Mouse (Mus musculus) fat pad, adult 2 months (tissue): ENCODE data around the gene Kif26b.

Source experiments
- DNase-seq: peaks from one replicate; pipeline ENCODE4 v3.0.0-alpha.2; 2011; ENCODE audit warnings: low read depth, low spot score; ENCODE audit errors: extremely low read depth

The Kif26b gene

DNA sequence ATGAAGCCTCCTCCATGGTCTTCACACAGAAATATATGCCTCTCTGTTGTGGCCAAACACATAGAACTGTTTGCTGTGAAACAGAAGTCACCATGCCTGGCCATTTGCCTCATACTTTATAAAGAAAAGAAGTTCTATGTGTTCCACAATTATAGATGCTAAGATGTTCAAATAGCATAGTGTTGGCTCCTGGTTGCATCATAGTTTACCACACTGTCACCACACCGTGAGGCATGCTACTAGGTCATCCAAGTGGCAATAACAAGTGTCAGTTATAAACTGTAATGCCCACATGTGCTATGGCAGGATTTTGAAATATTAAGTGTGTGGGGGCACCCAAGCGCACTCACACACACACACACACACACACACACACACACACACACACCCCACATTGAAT is 236.7 kb downstream of the Kif26b start:
- DNase-seq: no peak

DNA sequence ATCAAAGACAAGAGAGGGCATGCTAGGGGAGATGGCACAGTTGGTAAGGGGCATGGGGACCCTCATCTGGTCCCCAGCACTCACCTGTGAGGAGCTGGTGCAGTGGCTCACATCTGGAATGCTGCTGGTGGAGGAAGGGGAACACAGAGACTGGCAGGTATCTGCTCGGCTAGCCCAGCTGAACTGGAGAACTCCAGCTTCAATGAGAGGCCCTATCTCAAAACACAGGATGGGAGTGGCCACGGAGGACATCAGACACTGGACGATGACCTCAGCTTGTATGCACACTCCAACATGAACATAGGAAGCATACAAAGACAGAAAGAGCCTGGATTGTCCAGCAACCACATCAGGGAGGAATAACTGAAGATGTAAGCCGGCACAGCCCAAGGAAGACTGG is 240.1 kb downstream of the Kif26b start:
- DNase-seq: no peak

DNA sequence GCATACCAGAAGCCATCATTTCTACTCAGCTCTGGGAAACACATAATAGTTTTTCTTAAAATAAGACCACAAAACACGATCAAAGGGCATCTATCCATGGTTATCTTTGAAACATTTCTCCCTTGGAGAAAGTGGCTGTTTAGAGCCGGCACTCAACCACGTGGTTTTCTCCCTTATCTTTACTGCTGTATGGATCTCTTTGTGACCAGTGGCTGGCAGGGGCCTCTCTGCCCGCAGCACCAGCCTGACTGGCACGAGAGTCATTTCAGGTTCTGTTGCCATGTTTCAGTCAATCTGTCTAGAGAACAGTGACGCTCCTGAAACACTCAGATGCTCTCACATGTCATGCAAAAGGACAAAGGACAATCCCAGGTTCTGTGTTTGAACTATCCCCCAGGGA is 241.1 kb downstream of the Kif26b start:
- DNase-seq: no peak

DNA sequence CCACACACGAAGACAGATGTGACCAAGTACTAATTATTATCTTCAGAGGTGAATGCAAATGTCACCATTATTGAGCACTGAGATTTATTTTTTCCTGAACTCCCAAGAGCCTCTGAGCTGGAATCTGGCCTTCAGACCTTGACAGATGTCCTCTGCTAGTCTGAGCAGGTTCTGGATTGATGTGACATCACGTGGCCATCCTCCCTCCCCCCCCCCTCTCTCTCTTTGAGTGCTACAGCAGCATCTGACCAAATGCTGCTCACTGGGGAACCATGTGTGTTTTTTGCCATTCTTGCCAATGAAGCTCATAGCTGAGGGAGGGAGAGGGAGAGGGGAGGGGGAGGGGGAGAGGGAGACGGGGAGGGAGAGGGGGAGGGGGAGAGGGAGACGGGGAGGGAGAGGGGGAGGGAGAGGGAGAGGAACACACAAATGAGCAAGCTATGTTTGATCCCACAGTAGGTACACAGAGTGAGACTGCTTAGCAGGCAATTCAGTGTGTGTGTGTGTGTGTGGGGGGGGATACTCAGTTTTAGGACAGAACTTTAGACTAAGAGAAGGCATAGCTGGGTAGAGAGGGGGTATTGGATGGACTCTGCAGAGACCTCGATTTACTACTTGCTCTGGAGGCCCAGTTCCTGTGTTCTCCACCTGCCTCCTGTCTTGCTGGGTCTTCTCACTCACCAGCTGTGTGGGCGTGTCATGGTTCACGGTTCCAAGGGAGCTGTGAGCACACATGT is 241.9 kb downstream of the Kif26b start:
- no peak for DNase-seq

DNA sequence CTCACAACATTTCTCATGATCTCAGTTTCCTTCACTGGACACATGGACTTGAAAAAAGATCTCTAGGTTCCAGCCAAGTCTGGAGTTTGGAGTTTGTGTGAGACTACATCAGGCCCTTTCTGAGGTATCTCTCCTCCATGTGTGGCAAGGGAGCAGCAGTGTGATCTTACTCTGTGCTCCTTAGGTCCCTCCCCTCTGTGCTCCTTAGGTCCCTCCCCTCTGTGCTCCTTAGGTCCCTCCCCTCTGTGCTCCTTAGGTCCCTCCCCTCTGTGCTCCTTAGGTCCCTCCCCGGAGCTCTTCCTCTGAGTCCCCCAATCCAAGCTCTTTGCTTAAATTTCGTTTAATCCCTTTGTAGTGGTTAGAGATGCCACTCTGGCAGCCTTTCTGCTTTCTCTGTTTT is 250.8 kb downstream of the Kif26b start:
- no peak for DNase-seq

DNA sequence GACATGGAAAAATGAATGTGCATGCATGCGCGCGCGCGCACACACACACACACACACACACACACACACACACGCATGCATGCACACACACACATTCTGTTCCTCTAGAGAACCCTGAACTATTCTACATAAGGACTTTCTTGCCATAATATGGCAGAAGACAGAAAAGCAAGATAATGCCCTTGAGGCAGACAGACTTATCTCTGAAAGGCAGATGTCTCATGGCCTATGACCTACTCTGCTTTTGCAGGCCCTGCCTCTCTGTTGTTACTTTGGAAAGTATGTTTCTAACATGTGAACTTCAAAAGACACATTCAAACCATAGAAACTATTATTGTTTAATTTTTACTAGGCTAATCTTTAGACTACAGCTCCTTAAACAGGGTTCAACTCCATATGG is 255.1 kb downstream of the Kif26b start:
- DNase-seq: no peak

DNA sequence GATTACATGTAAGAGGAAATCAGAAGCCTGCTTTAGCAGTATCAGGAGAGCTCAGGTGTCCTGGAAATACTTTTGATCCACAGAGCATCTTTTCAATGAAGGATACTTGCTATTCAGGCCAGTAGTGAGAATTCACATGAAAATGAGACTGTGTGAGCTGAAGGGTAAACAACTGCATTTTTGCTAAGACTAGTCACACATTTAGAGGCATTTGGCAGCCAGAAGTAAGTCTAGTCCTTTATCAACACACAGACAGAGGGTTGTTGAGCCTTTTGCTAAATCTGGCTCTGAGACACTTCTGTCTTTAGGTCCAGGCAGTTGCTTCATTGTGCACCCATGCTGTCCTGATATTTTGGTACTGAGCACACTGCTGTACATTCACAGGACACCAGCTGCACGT is 262.3 kb downstream of the Kif26b start:
- DNase-seq: no peak

DNA sequence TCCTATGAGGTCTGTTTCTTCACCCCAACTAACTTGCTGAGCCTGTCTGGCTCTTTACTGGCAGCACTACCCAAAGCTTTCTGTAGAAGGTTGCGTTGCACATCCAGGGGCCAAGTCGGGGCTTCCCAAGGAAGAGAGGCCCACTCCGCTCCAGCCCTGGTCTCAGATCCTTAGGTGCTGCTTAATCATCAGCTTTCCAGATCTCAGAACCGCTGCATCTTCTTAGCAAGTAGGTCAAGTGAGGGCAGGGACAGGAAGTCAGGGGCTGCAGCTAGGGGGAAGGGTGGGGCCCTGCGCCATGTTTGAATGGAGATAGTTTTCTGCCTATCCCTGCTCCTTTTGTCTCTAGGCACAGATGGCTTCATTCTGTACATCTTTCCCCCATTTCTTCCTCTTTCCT is 263.8 kb downstream of the Kif26b start:
- no peak for DNase-seq

DNA sequence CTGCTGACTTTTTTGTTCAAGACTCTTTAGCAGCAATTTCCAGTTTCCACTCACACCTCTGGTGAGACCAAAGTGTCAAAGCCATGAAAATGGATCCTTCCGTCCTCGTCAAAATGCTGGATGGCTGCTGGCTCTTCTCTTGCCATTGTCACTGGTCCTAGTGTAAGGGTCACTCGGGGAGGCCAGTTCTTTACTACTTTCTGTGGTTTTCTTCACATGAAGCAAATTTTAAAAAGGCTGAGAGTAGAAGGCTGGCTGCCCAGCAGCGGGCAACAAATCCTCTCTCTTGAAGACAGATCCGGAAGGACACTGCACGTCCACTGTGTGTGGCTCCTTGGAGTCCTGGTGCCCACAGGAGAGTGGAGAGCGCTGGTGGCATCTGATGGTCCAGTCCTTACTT is 265.9 kb downstream of the Kif26b start:
- no peak for DNase-seq

DNA sequence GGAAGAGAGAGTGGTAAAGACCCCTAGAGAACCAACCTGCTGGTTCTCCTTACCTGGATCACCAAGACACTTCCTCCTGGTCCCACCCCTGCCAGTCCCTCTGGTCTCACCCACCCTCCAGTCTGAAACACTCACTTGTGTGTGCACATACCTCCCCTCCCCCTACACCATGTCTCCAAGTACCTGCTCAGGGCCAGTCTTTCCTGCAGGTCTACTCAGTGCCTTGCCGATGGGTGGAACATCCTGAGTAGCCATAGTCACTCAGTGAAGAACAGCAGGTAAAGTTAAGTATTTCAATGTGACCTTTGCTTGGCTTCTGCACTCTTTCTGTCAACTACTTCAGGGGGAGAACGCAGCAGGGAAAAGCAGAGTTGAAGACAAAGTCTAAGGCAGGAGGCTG is 268.5 kb downstream of the Kif26b start:
- DNase-seq: no peak

DNA sequence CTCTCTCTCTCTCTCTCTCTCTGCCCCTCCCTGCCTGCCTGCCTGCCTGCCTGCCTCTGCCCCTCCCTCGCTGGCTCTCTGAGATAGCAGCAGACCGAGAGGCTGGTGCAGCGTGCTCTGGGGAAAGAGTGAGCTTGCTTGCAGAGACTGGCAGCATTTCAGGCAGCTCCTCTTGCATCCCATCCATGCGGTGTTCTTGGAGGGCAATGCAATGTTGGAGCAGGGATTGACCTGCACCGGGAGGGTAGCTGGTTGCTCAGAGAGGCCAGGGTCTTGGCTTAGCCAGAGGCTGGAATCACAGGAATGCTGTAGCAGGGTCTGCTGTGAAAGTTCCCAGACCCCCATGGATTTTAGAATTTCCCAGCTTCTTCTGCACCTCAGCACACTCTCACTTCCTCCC is 269.4 kb downstream of the Kif26b start:
- DNase-seq: no peak

DNA sequence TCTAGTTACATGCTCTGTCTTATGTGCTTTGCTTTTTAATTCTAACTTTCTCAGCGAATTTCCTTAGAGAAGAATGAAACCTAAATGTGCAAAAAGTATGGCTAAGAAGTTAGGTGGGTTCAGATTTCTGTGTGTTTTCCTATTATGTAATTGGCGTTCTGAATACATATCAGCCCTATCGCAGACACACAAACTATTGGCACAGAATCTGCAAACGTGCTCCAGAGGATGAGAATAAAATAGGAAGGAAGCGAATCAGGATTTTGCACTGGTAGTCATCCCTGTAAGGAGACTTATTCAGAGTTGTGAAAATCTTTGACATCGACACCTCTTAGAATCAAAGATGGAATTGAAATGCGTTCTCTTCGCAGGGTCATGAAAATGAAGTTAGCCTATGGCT is 270.0 kb downstream of the Kif26b start:
- DNase-seq: no peak

DNA sequence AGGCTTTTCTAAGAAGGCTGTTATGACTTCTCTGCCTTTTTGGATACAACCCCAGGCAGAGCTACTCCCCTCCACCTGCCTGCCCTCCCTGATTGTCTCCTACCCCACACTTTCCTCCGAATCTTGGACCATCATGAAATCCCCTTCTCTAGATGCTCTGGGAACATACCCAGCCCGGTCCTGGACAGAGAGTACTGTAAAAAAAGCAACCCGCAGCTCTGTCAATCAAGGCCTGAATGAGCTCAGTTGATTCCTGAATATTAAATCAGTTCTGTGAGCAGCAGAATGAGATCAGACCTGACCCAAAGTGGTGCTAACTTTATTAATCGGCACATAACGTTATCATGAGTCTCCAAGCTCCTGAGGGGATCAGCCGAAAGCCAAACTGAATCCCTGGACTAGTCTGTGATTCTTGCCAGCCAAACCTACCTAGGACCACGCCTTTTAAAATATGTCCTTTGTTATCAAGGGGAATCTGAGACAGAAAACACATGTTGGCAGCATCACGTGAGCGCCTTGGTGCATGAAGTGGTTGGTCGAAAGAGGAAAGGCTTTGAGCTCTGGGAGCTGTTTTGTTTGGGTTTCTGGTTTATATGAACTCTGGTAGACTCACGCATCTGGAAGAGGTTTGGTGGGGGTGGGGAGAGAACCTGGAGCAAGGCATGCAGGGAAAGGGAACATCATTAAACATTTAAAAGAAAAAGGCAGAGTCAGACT is 271.1 kb downstream of the Kif26b start:
- DNase-seq: no peak

DNA sequence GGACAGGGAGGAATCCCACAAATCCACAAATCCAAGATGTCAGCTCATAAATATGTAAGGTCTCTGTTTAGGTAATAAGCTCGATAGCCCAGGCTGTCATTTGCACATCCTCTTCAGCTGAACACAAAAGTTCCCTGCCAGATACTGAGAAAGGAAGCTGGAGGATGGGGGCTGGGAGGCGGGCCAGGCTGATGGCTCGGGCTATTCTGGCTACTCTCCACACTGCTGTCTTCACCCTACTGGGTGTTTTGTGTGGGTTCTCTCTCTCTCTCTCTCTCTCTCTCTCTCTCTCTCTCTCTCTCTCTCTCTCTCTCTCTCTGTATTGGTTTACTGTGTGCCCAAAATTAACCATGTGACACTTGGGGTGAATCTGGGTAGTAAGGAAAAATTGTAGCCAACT is 274.2 kb downstream of the Kif26b start:
- DNase-seq: no peak

DNA sequence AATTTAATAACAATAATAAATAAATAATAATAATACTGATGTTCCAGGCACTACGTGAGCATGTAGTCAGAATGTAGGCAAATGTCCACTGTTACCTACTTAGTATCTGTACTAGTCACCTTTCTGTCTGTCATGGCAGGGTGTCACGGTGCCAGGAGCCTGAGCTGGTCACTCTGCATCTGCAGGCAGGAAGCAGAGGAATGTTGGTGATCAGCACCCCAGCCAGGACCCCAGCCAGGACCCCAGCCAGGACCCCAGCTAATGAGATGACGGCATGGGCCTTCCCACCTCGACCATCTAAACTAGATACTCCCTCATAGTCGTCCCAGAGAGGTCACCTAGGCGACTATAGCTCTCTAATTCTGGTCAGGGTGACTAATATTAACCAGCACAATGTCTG is 288.6 kb downstream of the Kif26b start:
- no peak for DNase-seq

DNA sequence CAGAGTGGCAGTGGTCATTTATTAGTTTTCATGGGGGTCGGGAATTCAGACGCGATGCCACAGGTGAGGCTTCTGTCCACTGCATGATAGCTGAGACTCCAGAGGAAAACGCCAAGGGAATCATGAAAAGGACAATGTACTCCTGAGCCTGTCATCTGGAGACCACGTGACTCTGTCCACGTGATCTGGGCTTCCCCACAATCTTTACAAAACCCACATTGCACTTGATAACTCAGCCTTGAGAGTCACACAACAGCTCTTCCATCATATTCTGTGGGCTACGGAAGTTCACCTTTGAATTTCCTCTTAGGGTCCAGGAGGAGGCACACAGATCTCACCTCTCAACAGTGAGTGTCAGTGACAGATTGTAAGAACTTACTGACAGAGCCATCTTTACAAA is 290.1 kb downstream of the Kif26b start:
- no peak for DNase-seq

DNA sequence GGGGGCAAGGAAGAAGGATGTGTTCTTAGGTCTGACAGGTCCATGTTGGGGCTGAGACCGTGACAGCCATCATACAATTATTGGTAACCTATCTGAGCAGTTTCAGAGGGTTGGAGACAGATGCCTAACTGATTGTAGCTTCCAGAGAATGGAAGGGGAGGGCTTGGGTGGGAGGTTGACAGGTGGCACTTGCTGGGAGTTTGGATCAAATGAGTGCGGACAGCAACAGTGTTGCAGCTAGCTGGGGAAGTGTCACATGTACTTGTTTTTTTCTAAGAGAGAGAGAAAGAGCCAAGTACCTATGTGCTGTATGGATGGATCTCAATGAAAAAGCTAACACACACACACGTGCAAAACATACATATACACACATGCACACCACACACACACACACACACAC is 291.2 kb downstream of the Kif26b start:
- DNase-seq: no peak

DNA sequence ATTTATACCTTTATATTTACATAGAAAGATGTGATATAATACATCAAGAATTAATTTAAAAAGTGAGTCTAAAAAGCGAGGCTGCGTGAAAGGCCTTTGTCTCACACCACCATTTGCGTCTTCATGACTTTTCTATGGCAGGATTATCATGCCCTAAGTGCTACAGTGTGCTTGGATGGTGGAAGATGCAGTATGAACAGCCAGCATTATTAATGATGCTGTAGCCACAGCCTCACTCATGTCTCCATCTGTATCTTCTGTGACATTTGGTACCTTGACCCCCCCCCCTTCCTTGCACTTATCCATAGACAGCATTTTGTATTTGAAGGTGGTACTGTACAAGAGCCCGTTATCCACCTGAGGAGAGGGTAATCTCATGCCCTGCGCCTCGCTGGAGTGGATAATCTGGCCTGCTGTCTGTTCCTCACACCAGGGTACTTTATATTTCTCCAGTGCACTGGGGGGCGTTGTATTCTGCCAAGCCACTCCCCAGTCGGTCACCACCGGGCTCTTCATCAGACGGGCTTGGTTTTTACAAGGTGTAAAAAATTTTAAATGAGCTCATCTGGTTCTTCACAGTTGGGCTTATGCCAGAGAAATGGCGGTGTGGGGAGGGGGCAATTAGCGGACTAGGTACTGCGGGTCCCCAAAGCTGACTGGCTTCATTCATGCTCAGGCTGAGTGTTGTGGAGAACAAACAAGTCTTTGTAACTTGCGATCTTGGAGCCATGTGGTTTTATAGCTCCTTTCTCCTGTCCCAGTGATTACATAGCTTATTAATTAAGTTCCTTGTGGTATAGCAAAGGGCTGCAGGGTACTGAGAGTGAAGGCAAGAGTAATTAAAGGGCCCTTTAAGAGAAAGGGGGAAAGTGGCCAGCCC is 291.9 kb downstream of the Kif26b start:
- no peak for DNase-seq

DNA sequence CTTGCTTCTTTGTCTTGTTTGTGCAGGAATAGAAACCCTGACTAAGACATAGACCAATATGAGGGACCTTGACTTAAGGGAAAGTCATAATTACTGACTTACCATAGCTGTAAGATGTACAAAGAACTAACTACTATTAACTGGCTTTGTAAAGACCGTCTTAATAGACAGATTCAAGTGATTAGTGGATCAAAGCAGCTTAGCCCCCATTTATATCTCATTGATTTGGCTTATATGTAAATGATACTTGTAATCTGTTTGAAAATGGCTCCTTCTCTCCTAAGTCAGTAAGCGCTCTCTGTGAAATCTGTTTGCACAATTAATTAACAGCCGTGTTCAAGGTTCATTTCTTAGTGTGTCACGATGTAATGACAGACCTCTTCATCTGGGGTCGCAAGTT is 295.9 kb downstream of the Kif26b start:
- no peak for DNase-seq

DNA sequence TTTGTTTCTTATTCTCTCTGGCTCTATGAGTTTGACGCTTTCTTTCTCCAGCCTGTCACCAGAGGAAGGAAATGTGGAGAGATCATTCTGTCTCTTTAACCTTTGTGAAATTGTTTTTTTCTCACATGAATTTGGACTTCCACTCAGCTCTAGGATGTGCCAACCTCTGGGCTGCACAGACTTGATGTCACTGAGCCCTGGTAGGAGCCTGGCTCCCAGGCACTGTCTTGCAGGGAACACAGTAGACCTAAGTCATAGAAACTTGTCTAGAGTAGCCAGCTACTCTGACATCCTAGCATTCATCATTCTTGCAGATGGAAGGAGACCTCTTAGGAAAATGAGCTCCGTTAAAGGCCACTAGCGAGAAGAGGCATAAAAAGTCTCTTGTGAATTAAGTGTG is 298.3 kb downstream of the Kif26b start:
- DNase-seq: no peak

DNA sequence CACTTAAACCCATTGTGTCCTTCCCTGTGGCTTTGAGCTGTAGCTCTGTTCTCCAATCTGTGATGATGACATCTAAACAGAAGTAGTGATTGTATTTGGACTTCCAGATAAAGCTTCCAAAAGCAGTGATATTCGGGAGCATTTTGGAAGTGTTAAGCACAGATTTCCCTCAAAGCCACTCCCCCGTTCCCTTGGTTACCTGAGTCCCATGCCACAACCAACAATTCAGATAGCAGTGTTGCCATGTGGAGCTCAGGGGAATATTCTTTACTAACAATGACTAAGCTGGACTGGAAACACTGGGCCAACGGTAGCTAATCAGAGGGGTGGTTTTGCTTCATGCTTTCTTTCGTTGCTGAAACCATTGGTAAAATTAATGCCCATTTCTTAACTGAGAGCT is 300.5 kb downstream of the Kif26b start:
- DNase-seq: no peak

DNA sequence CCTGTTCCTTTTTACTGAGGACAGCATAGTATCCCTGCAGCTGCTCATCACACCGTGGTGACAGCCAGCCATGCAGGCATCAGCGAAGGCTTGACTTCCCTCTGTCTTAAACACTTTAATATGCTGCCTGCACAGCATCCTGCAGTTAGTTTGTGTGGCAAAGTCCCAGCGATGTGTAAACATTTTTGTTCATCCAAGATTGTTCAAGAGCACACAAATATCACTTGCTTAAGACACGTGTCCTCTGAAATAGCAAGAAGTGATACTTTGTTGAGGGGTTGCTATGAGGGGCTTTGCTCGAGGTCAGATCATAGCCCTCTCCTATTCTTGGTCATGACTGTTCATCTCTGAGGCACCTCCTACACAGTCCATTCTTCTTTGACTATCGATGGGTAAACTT is 303.6 kb downstream of the Kif26b start:
- no peak for DNase-seq
